Mouse (Mus musculus) hindbrain, embryonic 14.5 days (tissue): ENCODE results near the gene Med17. TPM values are rescaled to one million over a fixed set of nuclear protein-coding genes. Genes with fewer than 3 reads are reported as not detected.

Source experiments
- ATAC-seq: fragments of 200-750 bp; cut with Nextera tagmentation; 2 replicates; pipeline ENCODE4 v1.8.0; 2017; ENCODE audit warnings: moderate number of reproducible peaks, mild to moderate bottlenecking, moderate TSS enrichment, moderate library complexity; ENCODE audit not compliant: low FRiP score
- DNase-seq: peaks from one replicate; pipeline ENCODE4 v3.0.0-alpha.2; 2015; ENCODE audit warnings: low spot score
- H3K27ac ChIP-seq: fragments of 300-500 bp; sonication (generic); 2 replicates; pipeline ENCODE4 v1.5.1; 2014; ENCODE audit warnings: mild to moderate bottlenecking, moderate library complexity
- H3K27me3 ChIP-seq: fragments of 300-500 bp; sonication (generic); 2 replicates; pipeline ENCODE4 v1.6.1; 2014; ENCODE audit warnings: mild to moderate bottlenecking, low read length, mixed read lengths; ENCODE audit not compliant: control insufficient read depth, insufficient read depth
- H3K36me3 ChIP-seq: fragments of 300-500 bp; sonication (generic); replicated peaks from 2 replicates; pipeline ENCODE4 v1.6.1; 2014; ENCODE audit not compliant: control insufficient read depth, insufficient read depth
- H3K4me1 ChIP-seq: fragments of 300-500 bp; sonication (generic); replicated peaks from 2 replicates; pipeline ENCODE4 v1.6.1; 2014; ENCODE audit warnings: antibody characterized with exemption, low read length, mixed read lengths; ENCODE audit not compliant: control insufficient read depth, insufficient read depth
- H3K4me2 ChIP-seq: fragments of 300-500 bp; sonication (generic); replicated peaks from 2 replicates; pipeline ENCODE4 v1.6.1; 2014; ENCODE audit warnings: mild to moderate bottlenecking, moderate library complexity
- H3K4me3 ChIP-seq: fragments of 300-500 bp; sonication (generic); replicated peaks from 2 replicates; pipeline ENCODE4 v1.5.1; 2014; ENCODE audit warnings: mild to moderate bottlenecking, low read length
- H3K9ac ChIP-seq: fragments of 300-500 bp; sonication (generic); 2 replicates; pipeline ENCODE4 v1.6.1; 2014
- H3K9me3 ChIP-seq: fragments of 300-500 bp; sonication (generic); 2 replicates; pipeline ENCODE4 v1.6.1; 2016; ENCODE audit warnings: low read length; ENCODE audit not compliant: control insufficient read depth
- WGBS: fragments of 180-500 bp; shearing (Covaris S2); extraction: QIAGEN DNeasy Blood & Tissue Kit; methylation state at CpG from one replicate; pipeline ENCODE4 v1.1.7; 2014; 5-methylcytosine and 5-hydroxymethylcytosine counted together
- polyA plus RNA-seq: library from polyadenylated mRNA; unstranded; fragments of >200 nt; fragmentation: Nextera tagmentation; extraction: Ambion mirVana; gene quantifications from 2 replicates; pipeline ENCODE4 v1.2.1, GENCODE M21; 2014

Gene Med17
- polyA plus RNA-seq, 1 experiment from 2014 or later, result 33.0 TPM

GRCm38 (mm10) chr9:15273981-15274380 lies 5.8 kb downstream of the Med17 start:
- Histone ChIP-seq H3K27me3 (no peaks in the 10 kb centered on the region), H3K27ac (no peak overlapping the region), H3K4me1 (peaks cover 7% of the 10 kb centered on the region), H3K9me3 (no peaks in the 10 kb centered on the region), H3K4me3 (no peak overlapping the region), H3K9ac (no peak overlapping the region), H3K4me2 (no peak overlapping the region), H3K36me3 (peaks cover 86% of the 10 kb centered on the region)
- DNase-seq (no peak), ATAC-seq (no peak)
- 97% methylated on average over 2 of the region's 2 CpGs for WGBS

- WGBS, result 97% methylated on average over 10 of the region's 10 CpGs
- Histone ChIP-seq H3K36me3 (peaks cover 83% of the 10 kb centered on the region), H3K9ac (no peak overlapping the region), H3K27ac (no peak overlapping the region), H3K27me3 (no peaks in the 10 kb centered on the region), H3K4me1 (no peaks in the 10 kb centered on the region), H3K4me3 (no peak overlapping the region), H3K4me2 (no peak overlapping the region), H3K9me3 (no peaks in the 10 kb centered on the region)
- DNase-seq (no peak), ATAC-seq (no peak)
Observed at GRCm38 (mm10) chr9:15263487-15263886, 16.2 kb downstream of the Med17 start.

GRCm38 (mm10) chr9:15261980-15262379 lies 17.8 kb downstream of the Med17 start:
- Histone ChIP-seq H3K9me3 (no peaks in the 10 kb centered on the region), H3K4me3 (no peak overlapping the region), H3K4me1 (no peaks in the 10 kb centered on the region), H3K4me2 (no peak overlapping the region), H3K27ac (no peak overlapping the region), H3K27me3 (no peaks in the 10 kb centered on the region), H3K36me3 (peaks cover 68% of the 10 kb centered on the region), H3K9ac (no peak overlapping the region)
- DNase-seq, result no peak
- ATAC-seq, result no peak
- WGBS, result 94% methylated on average over 8 of the region's 8 CpGs

- DNase-seq (no peak), ATAC-seq (no peak)
- WGBS, result 80% methylated on average over 3 of the region's 3 CpGs
- no peaks in the 10 kb centered on the region for H3K4me1 ChIP-seq
- H3K36me3 ChIP-seq, result peaks cover 11% of the 10 kb centered on the region
- H3K4me2 ChIP-seq, result no peak overlapping the region
- no peaks in the 10 kb centered on the region for H3K27me3 ChIP-seq
- no peak overlapping the region for H3K4me3 ChIP-seq
- H3K9ac ChIP-seq, result no peak overlapping the region
- H3K27ac ChIP-seq, result no peak overlapping the region
- H3K9me3 ChIP-seq, result no peaks in the 10 kb centered on the region
Observed at GRCm38 (mm10) chr9:15256214-15256613, 23.5 kb downstream of the Med17 start.

GRCm38 (mm10) chr9:15254501-15254900 lies 25.2 kb downstream of the Med17 start:
- Histone ChIP-seq H3K9ac (no peak overlapping the region), H3K4me3 (no peak overlapping the region), H3K9me3 (no peaks in the 10 kb centered on the region), H3K36me3 (no peaks in the 10 kb centered on the region), H3K27ac (no peak overlapping the region), H3K4me1 (no peaks in the 10 kb centered on the region), H3K27me3 (no peaks in the 10 kb centered on the region), H3K4me2 (no peak overlapping the region)
- WGBS, result 87% methylated on average over 7 of the region's 7 CpGs
- no peak for DNase-seq
- ATAC-seq, result no peak

- Histone ChIP-seq H3K4me2 (no peak overlapping the region), H3K9me3 (no peaks in the 10 kb centered on the region), H3K36me3 (no peaks in the 10 kb centered on the region), H3K27me3 (no peaks in the 10 kb centered on the region), H3K4me1 (no peaks in the 10 kb centered on the region), H3K27ac (no peak overlapping the region), H3K4me3 (no peak overlapping the region), H3K9ac (no peak overlapping the region)
- 78% methylated on average over 7 of the region's 7 CpGs for WGBS
- no peak for ATAC-seq
- DNase-seq, result no peak
Observed at GRCm38 (mm10) chr9:15252196-15252595, 27.5 kb downstream of the Med17 start.

GRCm38 (mm10) chr9:15250376-15250775 lies 29.4 kb downstream of the Med17 start:
- DNase-seq (no peak), ATAC-seq (no peak)
- H3K4me1 ChIP-seq, result no peaks in the 10 kb centered on the region
- H3K4me2 ChIP-seq, result no peak overlapping the region
- no peaks in the 10 kb centered on the region for H3K27me3 ChIP-seq
- H3K9me3 ChIP-seq, result no peaks in the 10 kb centered on the region
- no peak overlapping the region for H3K27ac ChIP-seq
- H3K9ac ChIP-seq, result no peak overlapping the region
- 72% methylated on average over 7 of the region's 7 CpGs for WGBS
- H3K4me3 ChIP-seq, result no peak overlapping the region
- H3K36me3 ChIP-seq, result no peaks in the 10 kb centered on the region

GRCm38 (mm10) chr9:15245319-15246075 lies 34.2 kb downstream of the Med17 start:
- Histone ChIP-seq H3K27ac (no peak overlapping the region), H3K9me3 (no peaks in the 10 kb centered on the region), H3K4me1 (no peaks in the 10 kb centered on the region), H3K4me3 (no peak overlapping the region), H3K27me3 (no peaks in the 10 kb centered on the region), H3K4me2 (no peak overlapping the region), H3K9ac (no peak overlapping the region), H3K36me3 (no peaks in the 10 kb centered on the region)
- DNase-seq (no peak), ATAC-seq (no peak)
- 86% methylated on average over 14 of the region's 14 CpGs for WGBS

- no peak overlapping the region for H3K27ac ChIP-seq
- no peak overlapping the region for H3K9ac ChIP-seq
- no peaks in the 10 kb centered on the region for H3K36me3 ChIP-seq
- no peaks in the 10 kb centered on the region for H3K9me3 ChIP-seq
- WGBS, result 91% methylated on average over 1 of the region's 1 CpGs
- ATAC-seq, result no peak
- no peak overlapping the region for H3K4me3 ChIP-seq
- no peak overlapping the region for H3K4me2 ChIP-seq
- H3K4me1 ChIP-seq, result peaks cover 14% of the 10 kb centered on the region
- no peak for DNase-seq
- H3K27me3 ChIP-seq, result no peaks in the 10 kb centered on the region
Observed at GRCm38 (mm10) chr9:15242130-15242529, 37.6 kb downstream of the Med17 start.

GRCm38 (mm10) chr9:15241596-15241939 lies 38.2 kb downstream of the Med17 start:
- H3K36me3 ChIP-seq, result no peaks in the 10 kb centered on the region
- ATAC-seq (no peak), DNase-seq (peak; percentile 64)
- no peaks in the 10 kb centered on the region for H3K9me3 ChIP-seq
- H3K27me3 ChIP-seq, result no peaks in the 10 kb centered on the region
- H3K4me2 ChIP-seq, result no peak overlapping the region
- 49% methylated on average over 9 of the region's 9 CpGs for whole genome bisulfite sequencing
- peaks cover 14% of the 10 kb centered on the region for H3K4me1 ChIP-seq
- H3K4me3 ChIP-seq, result no peak overlapping the region
- H3K27ac ChIP-seq, result no peak overlapping the region
- H3K9ac ChIP-seq, result no peak overlapping the region
